Mouse (Mus musculus): ENCODE measurements around the gene Foxq1. TPM values are rescaled to one million over a fixed set of nuclear protein-coding genes. Genes with fewer than 3 reads are reported as not detected.

Gene Foxq1
- polyA plus RNA-seq, 1 experiment: 2.1 TPM

DNA sequence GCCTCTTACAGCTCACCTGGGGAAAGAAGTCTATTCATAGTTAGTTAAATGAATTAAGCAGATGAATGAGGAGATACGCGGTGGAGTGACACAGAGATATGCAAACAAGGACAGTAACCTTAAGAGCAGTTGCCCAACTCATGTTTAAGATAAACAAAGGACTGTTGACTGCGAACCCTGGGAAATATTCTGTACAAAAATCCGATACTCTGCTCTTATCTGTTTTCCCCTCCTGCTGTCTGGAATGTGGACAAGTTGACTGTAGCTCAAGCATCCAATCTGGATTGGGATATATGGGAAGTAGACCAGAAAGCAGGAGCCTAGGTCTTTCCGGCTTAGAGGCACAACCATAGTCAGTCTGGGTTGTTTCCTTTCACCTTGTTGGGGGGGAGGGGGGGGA lies 24.7 kb upstream of the Foxq1 start:
- no peaks in the 10 kb centered on the region for H3K27me3 ChIP-seq (ENCODE audit: control insufficient read depth, insufficient read depth, low read length)
- WGBS: 87% methylated on average over 5 of the region's 5 CpGs
- H3K27ac ChIP-seq (ENCODE audit: control insufficient read depth, insufficient read depth, low read length): no peak overlapping the region
- no peaks in the 10 kb centered on the region for H3K36me3 ChIP-seq (ENCODE audit: control insufficient read depth, insufficient read depth, low read length)
- no peak overlapping the region for H3K4me3 ChIP-seq (ENCODE audit: control insufficient read depth, insufficient read depth, low read length)
- no peak for TF ChIP-seq CTCF (IDR thresholded peaks at IDR 0.05; ENCODE audit: borderline replicate concordance, control insufficient read depth, extremely low read depth, insufficient read depth, low read length, poor library complexity)
- TF ChIP-seq POLR2A (IDR thresholded peaks at IDR 0.05; ENCODE audit: control insufficient read depth, extremely low read depth, insufficient read depth, low read length, poor library complexity): no peak
- no peak for DNase-seq
- no peaks in the 10 kb centered on the region for H3K4me1 ChIP-seq (replicated peaks; ENCODE audit: control insufficient read depth, insufficient read depth, low read length)

DNA sequence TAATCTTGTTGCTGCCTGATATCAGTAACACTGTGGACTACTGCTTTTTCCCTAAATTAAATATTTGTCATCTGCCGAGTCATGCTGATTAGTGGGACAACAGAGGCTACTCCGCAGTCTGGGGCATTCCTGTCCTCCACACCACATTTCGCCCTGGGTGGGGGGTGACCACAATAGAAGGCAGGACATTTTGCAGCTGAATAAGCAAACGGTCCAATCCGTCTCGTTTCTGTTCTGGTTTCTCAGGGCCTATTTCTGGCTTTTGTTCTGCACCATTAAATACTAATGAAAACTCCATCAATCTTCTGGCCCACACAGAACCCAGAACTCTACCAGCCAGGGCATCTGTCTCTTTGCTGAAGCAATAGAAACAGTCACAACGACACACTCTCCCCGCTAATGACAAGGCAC lies 24.3 kb upstream of the Foxq1 start:
- Histone ChIP-seq H3K27ac (ENCODE audit: control insufficient read depth, insufficient read depth, low read length) (no peak overlapping the region), H3K36me3 (ENCODE audit: control insufficient read depth, insufficient read depth, low read length) (no peaks in the 10 kb centered on the region), H3K27me3 (ENCODE audit: control insufficient read depth, insufficient read depth, low read length) (no peaks in the 10 kb centered on the region), H3K4me3 (ENCODE audit: control insufficient read depth, insufficient read depth, low read length) (no peak overlapping the region), H3K4me1 (replicated peaks; ENCODE audit: control insufficient read depth, insufficient read depth, low read length) (no peaks in the 10 kb centered on the region)
- DNase-seq: no peak
- TF ChIP-seq POLR2A (IDR thresholded peaks at IDR 0.05; ENCODE audit: control insufficient read depth, extremely low read depth, insufficient read depth, low read length, poor library complexity) (no peak), CTCF (IDR thresholded peaks at IDR 0.05; ENCODE audit: borderline replicate concordance, control insufficient read depth, extremely low read depth, insufficient read depth, low read length, poor library complexity) (no peak)
- WGBS: 57% methylated on average over 8 of the region's 8 CpGs

DNA sequence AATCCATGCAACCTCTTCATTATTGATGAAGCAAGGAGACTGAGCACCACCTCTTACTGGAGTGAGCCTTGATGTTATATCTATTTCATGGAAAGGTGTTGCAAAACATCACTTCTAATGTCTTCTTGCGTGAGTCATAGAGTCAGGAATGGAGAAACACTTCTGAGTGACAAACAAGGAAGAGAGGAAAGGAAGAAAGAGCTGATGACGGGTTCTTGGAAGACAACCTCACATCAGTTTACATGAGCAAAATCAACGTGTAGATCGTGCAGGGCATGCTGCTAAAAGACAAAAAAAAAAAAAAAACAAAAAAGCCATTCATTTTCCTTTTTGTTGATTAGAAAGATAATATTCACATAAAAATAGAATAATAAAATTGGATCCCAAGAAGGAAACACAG lies 21.2 kb upstream of the Foxq1 start:
- WGBS: 94% methylated on average over 4 of the region's 4 CpGs

DNA sequence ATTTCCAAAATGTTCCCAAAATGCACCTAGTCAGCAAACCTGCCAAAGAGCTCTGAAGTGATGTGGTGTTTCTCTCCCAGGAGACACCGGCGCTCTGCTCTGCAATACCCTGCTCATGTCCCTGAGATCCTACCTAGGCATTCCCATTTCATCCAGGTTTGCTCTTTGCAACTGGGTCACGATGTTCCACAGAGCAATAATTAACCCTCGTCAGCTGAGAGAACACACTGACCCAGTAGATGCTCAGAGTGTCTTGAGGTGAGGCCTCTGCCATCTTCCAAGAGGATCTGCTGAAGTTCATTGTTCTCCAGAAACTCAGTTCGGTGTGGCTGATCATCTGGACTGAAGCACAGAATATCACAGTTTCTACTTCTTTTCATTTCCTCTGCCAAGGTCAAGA lies 12.9 kb upstream of the Foxq1 start:
- Histone ChIP-seq H3K4me3 (ENCODE audit: control insufficient read depth, insufficient read depth, low read length) (no peak overlapping the region), H3K4me1 (replicated peaks; ENCODE audit: control insufficient read depth, insufficient read depth, low read length) (no peaks in the 10 kb centered on the region), H3K36me3 (ENCODE audit: control insufficient read depth, insufficient read depth, low read length) (no peaks in the 10 kb centered on the region), H3K27me3 (ENCODE audit: control insufficient read depth, insufficient read depth, low read length) (no peaks in the 10 kb centered on the region), H3K27ac (ENCODE audit: control insufficient read depth, insufficient read depth, low read length) (no peak overlapping the region)
- no peak for TF ChIP-seq CTCF (IDR thresholded peaks at IDR 0.05; ENCODE audit: borderline replicate concordance, control insufficient read depth, extremely low read depth, insufficient read depth, low read length, poor library complexity)
- 97% methylated on average over 5 of the region's 5 CpGs for WGBS
- DNase-seq: no peak

More for the DNA sequence above, 21.2 kb upstream of the Foxq1 start:
- Histone ChIP-seq H3K36me3 (ENCODE audit: control insufficient read depth, insufficient read depth, low read length) (no peaks in the 10 kb centered on the region), H3K4me1 (replicated peaks; ENCODE audit: control insufficient read depth, insufficient read depth, low read length) (no peaks in the 10 kb centered on the region), H3K27ac (ENCODE audit: control insufficient read depth, insufficient read depth, low read length) (no peak overlapping the region), H3K27me3 (ENCODE audit: control insufficient read depth, insufficient read depth, low read length) (no peaks in the 10 kb centered on the region), H3K4me3 (ENCODE audit: control insufficient read depth, insufficient read depth, low read length) (no peak overlapping the region)
- no peak for TF ChIP-seq POLR2A (IDR thresholded peaks at IDR 0.05; ENCODE audit: control insufficient read depth, extremely low read depth, insufficient read depth, low read length, poor library complexity)
- TF ChIP-seq CTCF (IDR thresholded peaks at IDR 0.05; ENCODE audit: borderline replicate concordance, control insufficient read depth, extremely low read depth, insufficient read depth, low read length, poor library complexity): no peak
- no peak for DNase-seq

DNA sequence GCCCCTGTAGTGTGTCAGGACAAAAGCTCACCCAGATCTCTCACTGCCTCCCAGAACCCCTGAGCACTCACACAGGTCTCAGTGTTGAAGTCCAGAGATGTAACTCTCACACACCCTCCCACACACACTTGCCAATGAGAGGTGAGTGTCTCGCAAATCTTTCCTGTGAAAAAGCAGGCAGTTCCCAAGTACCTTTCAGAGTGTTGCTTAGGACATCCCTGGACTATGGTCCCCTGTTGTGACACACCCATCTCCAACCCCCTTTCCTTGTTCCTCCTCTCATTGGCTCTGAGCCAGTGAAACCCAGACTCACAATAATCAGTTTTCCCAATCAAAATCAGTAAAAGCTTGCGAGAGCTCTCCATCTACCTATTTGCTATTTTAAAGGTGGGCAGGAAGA lies 9.2 kb upstream of the Foxq1 start:
- H3K27me3 ChIP-seq (ENCODE audit: control insufficient read depth, insufficient read depth, low read length): no peaks in the 10 kb centered on the region
- no peaks in the 10 kb centered on the region for H3K36me3 ChIP-seq (ENCODE audit: control insufficient read depth, insufficient read depth, low read length)
- H3K4me1 ChIP-seq (replicated peaks; ENCODE audit: control insufficient read depth, insufficient read depth, low read length): no peaks in the 10 kb centered on the region
- 90% methylated on average over 2 of the region's 2 CpGs for WGBS
- H3K4me3 ChIP-seq (ENCODE audit: control insufficient read depth, insufficient read depth, low read length): no peak overlapping the region
- TF ChIP-seq CTCF (IDR thresholded peaks at IDR 0.05; ENCODE audit: borderline replicate concordance, control insufficient read depth, extremely low read depth, insufficient read depth, low read length, poor library complexity): no peak
- TF ChIP-seq POLR2A (IDR thresholded peaks at IDR 0.05; ENCODE audit: control insufficient read depth, extremely low read depth, insufficient read depth, low read length, poor library complexity): no peak
- DNase-seq: no peak
- no peak overlapping the region for H3K27ac ChIP-seq (ENCODE audit: control insufficient read depth, insufficient read depth, low read length)

DNA sequence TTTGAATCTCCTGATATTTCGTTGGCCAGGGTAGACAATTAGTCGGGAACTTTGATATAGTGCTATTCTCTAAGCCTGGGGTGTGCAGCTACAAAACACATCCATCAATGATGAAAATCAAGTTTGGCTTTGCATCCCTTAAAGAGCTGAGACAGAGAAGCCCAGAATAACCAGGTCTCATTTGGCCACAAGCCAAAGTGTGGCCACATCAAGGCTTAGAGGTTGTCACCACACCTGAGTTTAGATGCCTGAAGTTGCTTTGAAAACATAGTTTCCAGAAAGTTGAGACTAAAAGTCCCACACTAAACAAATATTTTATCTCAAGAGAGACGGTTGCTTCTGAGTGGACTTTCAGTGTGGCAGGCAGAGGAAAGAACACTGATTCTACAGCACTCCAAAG lies 8.7 kb upstream of the Foxq1 start:
- no peaks in the 10 kb centered on the region for H3K36me3 ChIP-seq (ENCODE audit: control insufficient read depth, insufficient read depth, low read length)
- no peaks in the 10 kb centered on the region for H3K4me1 ChIP-seq (replicated peaks; ENCODE audit: control insufficient read depth, insufficient read depth, low read length)
- H3K4me3 ChIP-seq (ENCODE audit: control insufficient read depth, insufficient read depth, low read length): no peak overlapping the region
- no peak overlapping the region for H3K27ac ChIP-seq (ENCODE audit: control insufficient read depth, insufficient read depth, low read length)
- no peak for DNase-seq
- 76% methylated on average over 3 of the region's 3 CpGs for WGBS
- no peaks in the 10 kb centered on the region for H3K27me3 ChIP-seq (ENCODE audit: control insufficient read depth, insufficient read depth, low read length)
- no peak for TF ChIP-seq POLR2A (IDR thresholded peaks at IDR 0.05; ENCODE audit: control insufficient read depth, extremely low read depth, insufficient read depth, low read length, poor library complexity)

DNA sequence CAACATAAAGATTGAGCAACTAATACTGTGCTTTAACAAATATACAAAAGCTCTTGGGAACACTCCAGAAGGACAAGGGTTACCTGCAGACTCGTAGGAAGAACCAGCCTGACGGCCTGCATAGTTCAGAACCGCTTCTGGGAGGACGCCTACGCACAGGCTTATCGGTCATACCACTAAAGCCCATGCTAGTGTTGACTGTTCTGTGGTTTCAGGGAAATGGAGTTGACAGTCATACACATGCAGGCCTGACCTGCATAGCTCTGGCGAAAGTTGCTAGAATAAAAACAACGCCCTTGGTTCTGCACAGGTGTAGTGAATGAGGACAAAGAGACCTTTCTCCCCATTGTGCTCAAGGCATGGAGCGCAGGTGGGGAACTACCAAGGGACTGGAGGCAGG lies 8.3 kb upstream of the Foxq1 start:
- WGBS: 92% methylated on average over 9 of the region's 9 CpGs
- no peak for TF ChIP-seq POLR2A (IDR thresholded peaks at IDR 0.05; ENCODE audit: control insufficient read depth, extremely low read depth, insufficient read depth, low read length, poor library complexity)
- no peak for TF ChIP-seq CTCF (IDR thresholded peaks at IDR 0.05; ENCODE audit: borderline replicate concordance, control insufficient read depth, extremely low read depth, insufficient read depth, low read length, poor library complexity)

More for the DNA sequence above, 8.3 kb upstream of the Foxq1 start:
- H3K4me3 ChIP-seq (ENCODE audit: control insufficient read depth, insufficient read depth, low read length): no peak overlapping the region
- DNase-seq: no peak
- no peaks in the 10 kb centered on the region for H3K4me1 ChIP-seq (replicated peaks; ENCODE audit: control insufficient read depth, insufficient read depth, low read length)
- no peak overlapping the region for H3K27ac ChIP-seq (ENCODE audit: control insufficient read depth, insufficient read depth, low read length)
- no peaks in the 10 kb centered on the region for H3K27me3 ChIP-seq (ENCODE audit: control insufficient read depth, insufficient read depth, low read length)
- no peaks in the 10 kb centered on the region for H3K36me3 ChIP-seq (ENCODE audit: control insufficient read depth, insufficient read depth, low read length)

Data from thymus, adult 2 months (tissue).